Mouse (Mus musculus): ENCODE results near the gene Fkbp11.

Gene Fkbp11

GRCm38 (mm10) chr15:98738796-98739195, 10.8 kb upstream of the Fkbp11 start:
- DNase-seq = no peak

- peak; percentile 31 for DNase-seq
These were observed 9.9 kb upstream of the Fkbp11 start for GRCm38 (mm10) chr15:98737881-98738280.

- no peak for DNase-seq
These were observed 8.5 kb upstream of the Fkbp11 start for GRCm38 (mm10) chr15:98736521-98736920.

GRCm38 (mm10) chr15:98733976-98734566, 6.1 kb upstream of the Fkbp11 start:
- no peak for DNase-seq

GRCm38 (mm10) chr15:98733370-98733769, 5.4 kb upstream of the Fkbp11 start:
- DNase-seq = no peak

GRCm38 (mm10) chr15:98732006-98732531, 4.1 kb upstream of the Fkbp11 start:
- DNase-seq = no peak

- DNase-seq = no peak
These were observed 2.8 kb upstream of the Fkbp11 start for GRCm38 (mm10) chr15:98730790-98731189.

GRCm38 (mm10) chr15:98729791-98730545, 2.0 kb upstream of the Fkbp11 start:
- no peak for DNase-seq

GRCm38 (mm10) chr15:98728366-98728765, 368 bp upstream of the Fkbp11 start:
- no peak for DNase-seq

- no peak for DNase-seq
These were observed 1.3 kb downstream of the Fkbp11 start for GRCm38 (mm10) chr15:98726746-98727145.

GRCm38 (mm10) chr15:98726079-98726478, 1.9 kb downstream of the Fkbp11 start:
- DNase-seq = no peak

- DNase-seq = no peak
These were observed 3.6 kb downstream of the Fkbp11 start for GRCm38 (mm10) chr15:98724441-98724840.

GRCm38 (mm10) chr15:98722854-98723253, 5.1 kb downstream of the Fkbp11 start:
- peak; percentile 33 for DNase-seq

- no peak for DNase-seq
These were observed 5.8 kb downstream of the Fkbp11 start for GRCm38 (mm10) chr15:98722191-98722590.

GRCm38 (mm10) chr15:98717301-98717700, 10.7 kb downstream of the Fkbp11 start:
- no peak for DNase-seq

GRCm38 (mm10) chr15:98714230-98714652, 13.8 kb downstream of the Fkbp11 start:
- no peak for DNase-seq

GRCm38 (mm10) chr15:98710442-98710841, 17.6 kb downstream of the Fkbp11 start:
- DNase-seq = peak; percentile 76

- peak; percentile 66 for DNase-seq
These were observed 20.1 kb downstream of the Fkbp11 start, which contains the start of gene Ccdc65 for GRCm38 (mm10) chr15:98707766-98708372. TSS of gene Ccdc65 (plus strand) at chr15:98708207.

- DNase-seq = no peak
These were observed 23.7 kb downstream of the Fkbp11 start for GRCm38 (mm10) chr15:98704312-98704711.

GRCm38 (mm10) chr15:98699190-98700105, 28.6 kb downstream of the Fkbp11 start:
- DNase-seq = peak; percentile 87

- no peak for DNase-seq
These were observed 31.8 kb downstream of the Fkbp11 start for GRCm38 (mm10) chr15:98696216-98696615.

GRCm38 (mm10) chr15:98695726-98696125, 32.3 kb downstream of the Fkbp11 start:
- DNase-seq = no peak

All from thymus, postnatal 25 days (tissue).